Mouse (Mus musculus): ENCODE measurements at regions not wholly inside any gene's neighbourhood (a gene's known extent, or its start where the extent isn't known, plus 50 kb on each side); places are given as distances from the start of the nearest gene placed in this dataset.

- TF ChIP-seq CTCF (IDR thresholded peaks at IDR 0.05; ENCODE audit: low read depth, low read length) (no peak), POLR2A (IDR thresholded peaks at IDR 0.05; ENCODE audit: extremely low read depth, insufficient read depth, low read length) (no peak)
Measured at GRCm38 (mm10) chr12:14411102-14411501, 259.2 kb upstream of the Fam84a start.

Measured in liver, adult 2 months (tissue).